Mouse (Mus musculus): ENCODE results near the gene Tbc1d25. TPM values are rescaled to one million over a fixed set of nuclear protein-coding genes. Genes with fewer than 3 reads are reported as not detected.

Gene Tbc1d25
- polyA plus RNA-seq, 1 experiment from 2014 or later, result 10.4 TPM

DNA sequence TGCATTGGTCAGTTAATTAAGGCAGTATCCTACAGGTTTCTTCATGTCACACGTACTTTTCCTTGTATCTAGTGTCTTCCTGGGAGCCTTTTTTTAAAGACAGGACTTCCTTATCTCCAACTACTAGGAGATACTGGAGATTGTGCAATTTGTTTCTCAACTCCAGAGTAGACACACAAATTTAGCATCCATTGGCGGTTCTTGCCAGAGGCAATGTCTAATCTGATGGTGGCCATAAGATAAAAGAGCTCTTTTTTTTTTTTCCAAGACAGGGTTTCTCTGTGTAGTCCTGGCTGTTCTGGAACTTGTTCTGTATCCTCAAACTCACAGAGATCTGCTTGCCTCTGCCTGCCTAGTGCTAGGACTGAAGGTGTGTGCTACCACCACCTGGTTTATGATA lies 33.7 kb upstream of the Tbc1d25 start:
- Histone ChIP-seq H3K4me3 (ENCODE audit: low read depth, low read length) (no peak overlapping the region), H3K36me3 (ENCODE audit: control insufficient read depth, insufficient read depth, low read length) (no peaks in the 10 kb centered on the region), H3K9ac (ENCODE audit: low read depth, low read length) (no peak overlapping the region), H3K9me3 (replicated peaks; ENCODE audit: control insufficient read depth, low read length) (no peaks in the 10 kb centered on the region), H3K4me2 (no peak overlapping the region), H3K27me3 (ENCODE audit: control insufficient read depth, insufficient read depth, low read length) (no peaks in the 10 kb centered on the region; the same call in 1 of the 2 replicates), H3K27ac (ENCODE audit: low read depth, low read length) (no peak overlapping the region), H3K4me1 (ENCODE audit: control insufficient read depth, insufficient read depth, low read length) (no peaks in the 10 kb centered on the region)
- ATAC-seq (replicated peaks; ENCODE audit: insufficient number of reproducible peaks, low FRiP score, low TSS enrichment), result no peak
- WGBS (ENCODE audit: insufficient replicate concordance), result 39% methylated on average over 2 of the region's 2 CpGs

DNA sequence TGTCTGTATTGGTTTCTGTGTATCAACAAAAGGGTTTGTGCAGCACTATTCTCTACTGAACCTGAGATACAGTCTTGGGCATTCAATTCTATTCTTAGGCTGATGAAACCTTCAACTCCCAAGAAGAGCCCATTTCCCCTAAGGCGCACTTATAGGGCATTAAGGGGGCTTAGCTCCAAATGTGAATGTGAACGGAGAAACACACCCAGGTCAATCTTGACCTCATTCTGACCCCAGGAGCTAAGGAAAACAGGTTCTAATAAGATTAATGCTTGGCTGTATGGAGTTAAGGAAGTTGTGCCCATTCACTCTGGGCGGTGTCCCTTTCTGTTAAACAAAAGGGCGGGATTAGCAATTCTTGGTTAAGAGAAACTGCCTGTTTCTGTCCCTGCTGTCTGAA lies 31.2 kb upstream of the Tbc1d25 start:
- no peak overlapping the region for H3K9ac ChIP-seq (ENCODE audit: low read depth, low read length)
- H3K36me3 ChIP-seq (ENCODE audit: control insufficient read depth, insufficient read depth, low read length), result no peaks in the 10 kb centered on the region
- no peak overlapping the region for H3K27ac ChIP-seq (ENCODE audit: low read depth, low read length)
- no peaks in the 10 kb centered on the region; the same call in 1 of the 2 replicates for H3K27me3 ChIP-seq (ENCODE audit: control insufficient read depth, insufficient read depth, low read length)
- H3K4me1 ChIP-seq (ENCODE audit: control insufficient read depth, insufficient read depth, low read length), result no peaks in the 10 kb centered on the region
- H3K4me3 ChIP-seq (ENCODE audit: low read depth, low read length), result no peak overlapping the region
- H3K4me2 ChIP-seq, result peak overlapping the region; percentile 72
- ATAC-seq (replicated peaks; ENCODE audit: insufficient number of reproducible peaks, low FRiP score, low TSS enrichment), result no peak
- 31% methylated on average over 4 of the region's 4 CpGs for WGBS (ENCODE audit: insufficient replicate concordance)
- H3K9me3 ChIP-seq (replicated peaks; ENCODE audit: control insufficient read depth, low read length), result no peaks in the 10 kb centered on the region

DNA sequence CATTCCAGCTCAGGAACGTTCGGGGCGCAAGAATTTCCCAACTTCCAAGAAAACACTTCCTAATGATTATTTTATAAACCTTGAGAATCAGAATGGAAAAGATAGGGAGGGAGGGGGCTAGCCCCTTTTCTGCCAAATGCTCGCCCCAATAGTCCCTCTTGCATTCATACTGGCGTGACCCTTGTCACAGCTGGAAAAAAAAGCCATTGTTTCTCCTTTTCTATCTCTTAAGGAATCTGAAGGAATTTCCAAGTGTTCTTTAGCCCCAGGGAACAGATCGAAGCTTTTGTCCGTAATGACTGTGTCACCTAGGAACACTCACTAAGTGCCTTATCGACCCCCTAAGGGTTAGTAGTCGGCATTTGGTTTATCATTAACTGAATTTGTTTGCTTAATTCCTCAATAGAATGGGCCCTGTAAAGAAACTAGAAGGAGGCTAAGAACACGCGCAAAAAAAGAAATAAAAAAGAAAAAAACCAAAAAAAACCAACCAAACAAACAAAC lies 30.8 kb upstream of the Tbc1d25 start:
- Histone ChIP-seq H3K27me3 (ENCODE audit: control insufficient read depth, insufficient read depth, low read length) (no peaks in the 10 kb centered on the region; the same call in 1 of the 2 replicates), H3K4me3 (ENCODE audit: low read depth, low read length) (peak overlapping the region; percentile 51), H3K4me1 (ENCODE audit: control insufficient read depth, insufficient read depth, low read length) (no peaks in the 10 kb centered on the region), H3K36me3 (ENCODE audit: control insufficient read depth, insufficient read depth, low read length) (no peaks in the 10 kb centered on the region), H3K27ac (ENCODE audit: low read depth, low read length) (no peak overlapping the region), H3K9ac (ENCODE audit: low read depth, low read length) (no peak overlapping the region), H3K4me2 (peak overlapping the region; percentile 72), H3K9me3 (replicated peaks; ENCODE audit: control insufficient read depth, low read length) (no peaks in the 10 kb centered on the region)
- no peak for ATAC-seq (replicated peaks; ENCODE audit: insufficient number of reproducible peaks, low FRiP score, low TSS enrichment)
- WGBS (ENCODE audit: insufficient replicate concordance), result 17% methylated on average over 11 of the region's 11 CpGs

DNA sequence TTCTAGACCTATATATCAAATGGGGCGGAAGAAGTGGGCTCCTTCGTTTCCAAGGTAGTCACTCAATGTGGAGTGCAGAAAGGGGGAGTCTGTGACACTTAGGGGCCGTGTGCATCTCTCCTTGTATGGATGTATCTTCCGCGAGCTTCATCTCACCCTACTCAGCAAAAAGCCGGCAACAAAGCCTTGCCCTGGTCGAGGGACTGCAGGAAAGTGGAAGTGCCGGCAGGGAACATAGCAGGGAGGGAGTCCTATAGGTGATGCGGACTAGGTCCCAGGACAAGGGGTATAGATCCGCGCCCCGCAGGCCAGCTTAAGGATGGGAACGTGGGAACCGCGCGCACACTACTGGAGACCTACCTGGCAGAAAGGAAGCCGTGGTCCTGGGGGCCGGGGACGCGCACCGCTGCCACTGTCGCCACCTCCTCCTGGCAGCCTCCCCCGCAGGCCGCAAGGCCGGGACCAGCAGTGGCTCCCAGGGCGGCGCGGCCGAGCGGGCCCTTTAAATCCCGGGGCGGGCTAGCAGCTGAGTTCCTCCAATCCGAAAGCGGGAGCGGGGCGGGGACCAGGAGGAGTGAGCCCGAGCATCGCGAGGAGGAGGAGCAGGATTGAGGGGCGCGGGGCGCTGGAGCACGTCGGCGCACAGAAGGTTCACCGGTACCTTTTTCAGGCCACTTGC lies 30.2 kb upstream of the Tbc1d25 start, which contains the start of gene Porcn:
Gene Porcn, minus strand, starts transcription at position 511 of the 679 bp plus-strand sequence.
- no peak within 1 kb of the TSS for H3K27ac ChIP-seq (ENCODE audit: low read depth, low read length)
- peak; percentile 89 for ATAC-seq (replicated peaks; ENCODE audit: insufficient number of reproducible peaks, low FRiP score, low TSS enrichment)
- H3K4me3 ChIP-seq (ENCODE audit: low read depth, low read length), result peak within 1 kb of the TSS; percentile 51
- H3K36me3 ChIP-seq (ENCODE audit: control insufficient read depth, insufficient read depth, low read length), result no peaks in the 10 kb centered on the region
- H3K27me3 ChIP-seq (ENCODE audit: control insufficient read depth, insufficient read depth, low read length), result no peaks in the 10 kb centered on the region; the same call in 1 of the 2 replicates
- no peaks in the 10 kb centered on the region for H3K4me1 ChIP-seq (ENCODE audit: control insufficient read depth, insufficient read depth, low read length)
- peak within 1 kb of the TSS; percentile 70 for H3K9ac ChIP-seq (ENCODE audit: low read depth, low read length)
- H3K4me2 ChIP-seq, result peak within 1 kb of the TSS; percentile 72
- WGBS (ENCODE audit: insufficient replicate concordance), result 8% methylated on average over 43 of the region's 46 CpGs
- no peaks in the 10 kb centered on the region for H3K9me3 ChIP-seq (replicated peaks; ENCODE audit: control insufficient read depth, low read length)

DNA sequence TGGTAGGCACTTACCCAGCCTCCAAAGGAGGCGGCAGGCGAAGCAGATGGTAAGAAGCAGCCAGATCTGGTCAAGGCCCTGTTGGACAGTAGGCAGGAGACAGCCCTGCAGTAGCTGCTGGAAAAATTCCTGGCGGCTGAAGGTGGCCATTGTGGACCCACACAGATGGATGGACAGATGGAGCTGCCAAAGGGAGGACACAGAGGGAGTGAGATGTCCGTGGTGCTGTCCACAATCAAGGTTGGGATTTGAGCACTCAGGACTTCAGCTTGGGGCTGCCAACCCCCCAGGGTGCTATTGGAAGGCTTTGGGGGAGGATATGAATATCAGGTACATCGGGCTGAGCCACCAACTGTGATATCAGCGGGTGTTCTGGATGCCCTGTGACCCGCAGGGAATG lies 29.6 kb upstream of the Tbc1d25 start:
- Histone ChIP-seq H3K27me3 (ENCODE audit: control insufficient read depth, insufficient read depth, low read length) (no peaks in the 10 kb centered on the region; the same call in 1 of the 2 replicates), H3K36me3 (ENCODE audit: control insufficient read depth, insufficient read depth, low read length) (no peaks in the 10 kb centered on the region), H3K4me2 (peak overlapping the region; percentile 72), H3K4me1 (ENCODE audit: control insufficient read depth, insufficient read depth, low read length) (no peaks in the 10 kb centered on the region), H3K27ac (ENCODE audit: low read depth, low read length) (no peak overlapping the region), H3K9me3 (replicated peaks; ENCODE audit: control insufficient read depth, low read length) (no peaks in the 10 kb centered on the region), H3K4me3 (ENCODE audit: low read depth, low read length) (no peak overlapping the region; the same call in 1 of the 2 replicates), H3K9ac (ENCODE audit: low read depth, low read length) (no peak overlapping the region)
- no peak for ATAC-seq (replicated peaks; ENCODE audit: insufficient number of reproducible peaks, low FRiP score, low TSS enrichment)
- WGBS (ENCODE audit: insufficient replicate concordance), result 38% methylated on average over 7 of the region's 7 CpGs

DNA sequence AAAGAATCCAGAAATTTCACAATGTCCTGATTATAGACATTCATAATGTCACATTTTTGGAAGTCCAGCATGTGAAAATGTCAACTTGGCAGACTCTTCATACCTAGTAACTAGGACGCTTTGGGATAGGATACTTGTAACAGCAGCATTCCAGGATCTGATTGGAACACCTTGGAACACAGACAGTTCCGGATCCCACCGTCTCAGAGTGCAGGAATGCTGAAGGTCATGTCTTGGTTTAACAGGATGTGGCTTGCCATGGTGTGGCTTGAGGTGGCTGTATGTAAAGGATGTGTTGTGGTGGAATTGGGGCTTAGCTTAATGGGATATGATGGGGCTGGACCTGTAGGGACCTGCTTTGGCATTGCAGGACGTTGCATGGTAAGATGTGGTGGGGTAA lies 29.1 kb upstream of the Tbc1d25 start:
- no peak for ATAC-seq (replicated peaks; ENCODE audit: insufficient number of reproducible peaks, low FRiP score, low TSS enrichment)
- no peak overlapping the region for H3K9ac ChIP-seq (ENCODE audit: low read depth, low read length)
- H3K4me3 ChIP-seq (ENCODE audit: low read depth, low read length), result no peak overlapping the region
- H3K27ac ChIP-seq (ENCODE audit: low read depth, low read length), result no peak overlapping the region
- no peaks in the 10 kb centered on the region for H3K9me3 ChIP-seq (replicated peaks; ENCODE audit: control insufficient read depth, low read length)
- H3K4me2 ChIP-seq, result no peak overlapping the region
- 61% methylated on average over 4 of the region's 4 CpGs for WGBS (ENCODE audit: insufficient replicate concordance)
- no peaks in the 10 kb centered on the region for H3K4me1 ChIP-seq (ENCODE audit: control insufficient read depth, insufficient read depth, low read length)
- H3K27me3 ChIP-seq (ENCODE audit: control insufficient read depth, insufficient read depth, low read length), result no peaks in the 10 kb centered on the region; the same call in 1 of the 2 replicates
- H3K36me3 ChIP-seq (ENCODE audit: control insufficient read depth, insufficient read depth, low read length), result no peaks in the 10 kb centered on the region

DNA sequence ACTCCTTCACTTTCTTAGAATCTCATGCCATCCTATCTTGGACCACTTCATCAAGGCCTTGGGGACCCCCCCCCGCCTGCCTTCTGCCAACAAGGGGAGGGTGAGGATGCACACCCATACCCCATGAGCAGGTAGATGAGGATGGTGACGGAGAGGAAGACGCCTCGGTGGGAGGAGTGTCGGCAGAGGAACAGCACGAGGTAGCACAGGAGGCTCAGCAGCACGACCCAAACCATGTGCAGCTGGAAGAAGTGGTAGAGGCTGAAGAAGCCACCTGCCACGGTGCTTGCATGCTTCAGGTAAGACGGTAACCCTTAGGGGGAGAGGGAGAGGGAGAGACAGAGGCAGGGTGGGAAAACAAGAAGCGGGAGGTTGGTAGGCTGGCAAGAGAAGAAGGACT lies 28.1 kb upstream of the Tbc1d25 start:
- H3K27me3 ChIP-seq (ENCODE audit: control insufficient read depth, insufficient read depth, low read length), result no peaks in the 10 kb centered on the region; the same call in 1 of the 2 replicates
- ATAC-seq (replicated peaks; ENCODE audit: insufficient number of reproducible peaks, low FRiP score, low TSS enrichment), result no peak
- 75% methylated on average over 10 of the region's 10 CpGs for WGBS (ENCODE audit: insufficient replicate concordance)

DNA sequence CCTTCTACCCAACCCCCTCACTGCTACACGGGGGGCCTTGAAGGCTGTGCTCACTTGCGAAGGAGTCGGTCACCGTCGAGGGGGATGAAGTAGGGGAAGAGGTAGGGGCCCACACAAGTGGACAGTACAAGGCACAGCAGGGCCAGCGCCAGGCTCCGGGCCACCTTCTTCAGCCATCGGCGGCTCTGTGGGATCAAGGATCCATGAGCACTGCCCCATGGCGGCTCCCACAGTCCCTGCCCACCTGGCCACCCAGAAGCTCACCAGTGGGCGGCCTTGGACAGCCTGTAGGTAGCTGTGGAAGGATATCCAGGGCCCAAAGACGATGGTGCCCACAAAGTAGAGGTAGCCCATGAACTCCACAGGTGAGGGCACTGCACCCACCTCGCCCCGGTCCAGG lies 27.1 kb upstream of the Tbc1d25 start:
- ATAC-seq (replicated peaks; ENCODE audit: insufficient number of reproducible peaks, low FRiP score, low TSS enrichment), result no peak
- WGBS (ENCODE audit: insufficient replicate concordance), result 73% methylated on average over 14 of the region's 14 CpGs
- Histone ChIP-seq H3K4me2 (no peak overlapping the region), H3K9me3 (replicated peaks; ENCODE audit: control insufficient read depth, low read length) (no peaks in the 10 kb centered on the region), H3K27me3 (ENCODE audit: control insufficient read depth, insufficient read depth, low read length) (no peaks in the 10 kb centered on the region), H3K36me3 (ENCODE audit: control insufficient read depth, insufficient read depth, low read length) (no peaks in the 10 kb centered on the region), H3K9ac (ENCODE audit: low read depth, low read length) (no peak overlapping the region), H3K27ac (ENCODE audit: low read depth, low read length) (no peak overlapping the region), H3K4me3 (ENCODE audit: low read depth, low read length) (no peak overlapping the region), H3K4me1 (ENCODE audit: control insufficient read depth, insufficient read depth, low read length) (no peaks in the 10 kb centered on the region)

More for the DNA sequence above, 28.1 kb upstream of the Tbc1d25 start:
- Histone ChIP-seq H3K4me3 (ENCODE audit: low read depth, low read length) (no peak overlapping the region), H3K4me1 (ENCODE audit: control insufficient read depth, insufficient read depth, low read length) (no peaks in the 10 kb centered on the region), H3K4me2 (no peak overlapping the region), H3K27ac (ENCODE audit: low read depth, low read length) (no peak overlapping the region), H3K36me3 (ENCODE audit: control insufficient read depth, insufficient read depth, low read length) (no peaks in the 10 kb centered on the region), H3K9me3 (replicated peaks; ENCODE audit: control insufficient read depth, low read length) (no peaks in the 10 kb centered on the region), H3K9ac (ENCODE audit: low read depth, low read length) (no peak overlapping the region)

DNA sequence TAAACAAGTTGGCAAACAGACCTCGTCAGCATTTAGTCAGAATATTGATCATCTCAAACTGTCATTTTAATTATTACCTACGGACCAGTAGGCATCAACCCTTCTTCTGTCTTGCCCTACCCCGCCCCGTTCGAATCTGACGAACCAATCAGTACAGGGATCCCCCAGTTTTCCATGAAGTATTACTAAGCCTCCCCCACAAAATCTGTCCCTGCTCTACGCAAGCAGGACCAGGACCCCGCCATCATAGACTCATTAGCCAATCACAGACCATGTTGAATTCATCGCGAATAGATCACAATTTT lies 17.4 kb upstream of the Tbc1d25 start, which contains the start of gene Ebp:
Gene Ebp, minus strand, starts transcription at position 94 of the 305 bp plus-strand sequence.
- no peak for ATAC-seq (replicated peaks; ENCODE audit: insufficient number of reproducible peaks, low FRiP score, low TSS enrichment)
- WGBS (ENCODE audit: insufficient replicate concordance), result 25% methylated on average over 10 of the region's 10 CpGs

More for the DNA sequence above, 17.4 kb upstream of the Tbc1d25 start, which contains the start of gene Ebp:
- Histone ChIP-seq H3K9ac (ENCODE audit: low read depth, low read length) (peak within 1 kb of the TSS; percentile 70), H3K4me3 (ENCODE audit: low read depth, low read length) (peak within 1 kb of the TSS; percentile 60), H3K4me1 (ENCODE audit: control insufficient read depth, insufficient read depth, low read length) (no peaks in the 10 kb centered on the region), H3K27ac (ENCODE audit: low read depth, low read length) (0 out of 2 replicates have a peak within 1 kb of the TSS, but pooled peaks have one; percentile 29), H3K9me3 (replicated peaks; ENCODE audit: control insufficient read depth, low read length) (no peaks in the 10 kb centered on the region), H3K36me3 (ENCODE audit: control insufficient read depth, insufficient read depth, low read length) (no peaks in the 10 kb centered on the region), H3K4me2 (peak within 1 kb of the TSS; percentile 74), H3K27me3 (ENCODE audit: control insufficient read depth, insufficient read depth, low read length) (no peaks in the 10 kb centered on the region)

Data from heart, embryonic 11.5 days (tissue).